Mouse (Mus musculus): ENCODE results near the gene Zfp593. TPM values are rescaled to one million over a fixed set of nuclear protein-coding genes. Genes with fewer than 3 reads are reported as not detected.
A peak's percentile ranks its signal among the peaks of the same experiment; 100 is the strongest.

Zfp593 gene
- polyA plus RNA-seq, 1 experiment = 7.2 TPM

GRCm38 (mm10) chr4:134222793-134223600 lies 22.4 kb downstream of the Zfp593 start:
- Histone ChIP-seq H3K36me3 (ENCODE audit: control insufficient read depth, insufficient read depth, low read length) (peaks cover 5% of the 10 kb centered on the region), H3K27ac (ENCODE audit: insufficient read depth, low read depth, low read length) (peak overlapping the region; percentile 54), H3K4me3 (ENCODE audit: low read depth, low read length) (no peak overlapping the region), H3K4me1 (ENCODE audit: control insufficient read depth, insufficient read depth, insufficient read length, low read length) (peaks cover 4% of the 10 kb centered on the region; the same call in 1 of the 2 replicates), H3K27me3 (ENCODE audit: control insufficient read depth, insufficient read depth, low read length) (no peaks in the 10 kb centered on the region)
- WGBS = 28% methylated on average over 11 of the region's 11 CpGs
- TF ChIP-seq CTCF (IDR thresholded peaks at IDR 0.05; ENCODE audit: extremely low read depth, insufficient read length, insufficient replicate concordance, low read depth, low read length) = no peak
- no peak for TF ChIP-seq POLR2A (IDR thresholded peaks at IDR 0.05; ENCODE audit: low read depth, low read length)

GRCm38 (mm10) chr4:134206488-134207053 lies 38.8 kb downstream of the Zfp593 start:
- no peak for TF ChIP-seq CTCF (IDR thresholded peaks at IDR 0.05; ENCODE audit: extremely low read depth, insufficient read length, insufficient replicate concordance, low read depth, low read length)
- no peak for TF ChIP-seq POLR2A (IDR thresholded peaks at IDR 0.05; ENCODE audit: low read depth, low read length)
- Histone ChIP-seq H3K27me3 (ENCODE audit: control insufficient read depth, insufficient read depth, low read length) (no peaks in the 10 kb centered on the region), H3K27ac (ENCODE audit: insufficient read depth, low read depth, low read length) (no peak overlapping the region), H3K4me3 (ENCODE audit: low read depth, low read length) (no peak overlapping the region), H3K4me1 (ENCODE audit: control insufficient read depth, insufficient read depth, insufficient read length, low read length) (no peaks in the 10 kb centered on the region), H3K36me3 (ENCODE audit: control insufficient read depth, insufficient read depth, low read length) (no peaks in the 10 kb centered on the region)
- 55% methylated on average over 6 of the region's 6 CpGs for WGBS

- no peaks in the 10 kb centered on the region for H3K27me3 ChIP-seq (ENCODE audit: control insufficient read depth, insufficient read depth, low read length)
- no peaks in the 10 kb centered on the region for H3K36me3 ChIP-seq (ENCODE audit: control insufficient read depth, insufficient read depth, low read length)
- 79% methylated on average over 17 of the region's 17 CpGs for WGBS
- H3K27ac ChIP-seq (ENCODE audit: insufficient read depth, low read depth, low read length) = no peak overlapping the region
- no peaks in the 10 kb centered on the region for H3K4me1 ChIP-seq (ENCODE audit: control insufficient read depth, insufficient read depth, insufficient read length, low read length)
- H3K4me3 ChIP-seq (ENCODE audit: low read depth, low read length) = no peak overlapping the region
- no peak for TF ChIP-seq POLR2A (IDR thresholded peaks at IDR 0.05; ENCODE audit: low read depth, low read length)
- no peak for TF ChIP-seq CTCF (IDR thresholded peaks at IDR 0.05; ENCODE audit: extremely low read depth, insufficient read length, insufficient replicate concordance, low read depth, low read length)
Measured at GRCm38 (mm10) chr4:134203340-134203896, 42.0 kb downstream of the Zfp593 start.

- TF ChIP-seq POLR2A (IDR thresholded peaks at IDR 0.05; ENCODE audit: low read depth, low read length) (no peak), CTCF (IDR thresholded peaks at IDR 0.05; ENCODE audit: extremely low read depth, insufficient read length, insufficient replicate concordance, low read depth, low read length) (no peak)
- WGBS = 93% methylated on average over 4 of the region's 4 CpGs
- H3K36me3 ChIP-seq (ENCODE audit: control insufficient read depth, insufficient read depth, low read length) = no peaks in the 10 kb centered on the region
- H3K4me1 ChIP-seq (ENCODE audit: control insufficient read depth, insufficient read depth, insufficient read length, low read length) = no peaks in the 10 kb centered on the region
- H3K4me3 ChIP-seq (ENCODE audit: low read depth, low read length) = no peak within 1 kb of the TSS
- no peak within 1 kb of the TSS for H3K27ac ChIP-seq (ENCODE audit: insufficient read depth, low read depth, low read length)
- H3K27me3 ChIP-seq (ENCODE audit: control insufficient read depth, insufficient read depth, low read length) = no peaks in the 10 kb centered on the region
Measured at GRCm38 (mm10) chr4:134202904-134203303, 42.5 kb downstream of the Zfp593 start, which contains the start of gene Gm7534. Gm7534 (minus strand) TSS chr4:134203004.

- no peak overlapping the region for H3K4me3 ChIP-seq (ENCODE audit: low read depth, low read length)
- WGBS = 69% methylated on average over 2 of the region's 2 CpGs
- TF ChIP-seq CTCF (IDR thresholded peaks at IDR 0.05; ENCODE audit: extremely low read depth, insufficient read length, insufficient replicate concordance, low read depth, low read length) (no peak), POLR2A (IDR thresholded peaks at IDR 0.05; ENCODE audit: low read depth, low read length) (no peak)
- H3K27ac ChIP-seq (ENCODE audit: insufficient read depth, low read depth, low read length) = no peak overlapping the region
- no peaks in the 10 kb centered on the region for H3K27me3 ChIP-seq (ENCODE audit: control insufficient read depth, insufficient read depth, low read length)
- H3K4me1 ChIP-seq (ENCODE audit: control insufficient read depth, insufficient read depth, insufficient read length, low read length) = no peaks in the 10 kb centered on the region
- no peaks in the 10 kb centered on the region for H3K36me3 ChIP-seq (ENCODE audit: control insufficient read depth, insufficient read depth, low read length)
Measured at GRCm38 (mm10) chr4:134199371-134199770, 46.0 kb downstream of the Zfp593 start.

Other genes with a start within 250 kb of the Zfp593 start
- 10.3 and 16.0 TPM in 2 replicates for gene Dhdds, start 244.7 kb downstream of the Zfp593 start, polyA plus RNA-seq (2012; rRNA removed)
- gene Lin28a, start 226.8 kb downstream of the Zfp593 start, polyA plus RNA-seq (2012; rRNA removed) = not detected in 2 replicates
- 0.24 and 1.3 TPM in 2 replicates for gene Zfp683, start 191.8 kb downstream of the Zfp593 start, polyA plus RNA-seq (2012; rRNA removed)
- gene Crybg2, start 184.8 kb downstream of the Zfp593 start, polyA plus RNA-seq (2012; rRNA removed) = 57.7 and 92.5 TPM in 2 replicates
- gene Cd52, start 150.5 kb downstream of the Zfp593 start, polyA plus RNA-seq (2012; rRNA removed) = 21.7 and 35.1 TPM in 2 replicates
- gene Ubxn11, start 143.0 kb downstream of the Zfp593 start, polyA plus RNA-seq (2012; rRNA removed) = 2.8 and 4.5 TPM in 2 replicates
- 453 and 911 TPM in 2 replicates for gene Sh3bgrl3, start 116.8 kb downstream of the Zfp593 start, polyA plus RNA-seq (2012; rRNA removed)
- 5.3 and 19.2 TPM in 2 replicates for gene Cep85, start 58.5 kb downstream of the Zfp593 start, polyA plus RNA-seq (2012; rRNA removed)
- gene Gm7534, start 42.6 kb downstream of the Zfp593 start, polyA plus RNA-seq (2012; rRNA removed) = not detected in 2 replicates
- gene Catsper4, start 18.2 kb downstream of the Zfp593 start, polyA plus RNA-seq (2012; rRNA removed) = 0.52 and 1.4 TPM in 2 replicates
- 16.3 and 42.5 TPM in 2 replicates for gene Cnksr1, start 7.2 kb downstream of the Zfp593 start, polyA plus RNA-seq (2012; rRNA removed)
- gene E130218I03Rik, start 1.9 kb downstream of the Zfp593 start, polyA plus RNA-seq (2012; rRNA removed) = not detected in 2 replicates
- gene Gm30191, start 1.3 kb upstream of the Zfp593 start, polyA plus RNA-seq (2012; rRNA removed) = 0.35 TPM in 1 of 2 replicates, not detected in the other
- 8.6 and 16.7 TPM in 2 replicates for gene Grrp1, start 8.5 kb upstream of the Zfp593 start, polyA plus RNA-seq (2012; rRNA removed)
- 1.4 and 1.6 TPM in 2 replicates for gene Pdik1l, start 42.3 kb upstream of the Zfp593 start, polyA plus RNA-seq (2012; rRNA removed)
- gene Trim63, start 69.5 kb upstream of the Zfp593 start, polyA plus RNA-seq (2012; rRNA removed) = 0.46 TPM in 1 of 2 replicates, not detected in the other
- gene Slc30a2, start 97.6 kb upstream of the Zfp593 start, polyA plus RNA-seq (2012; rRNA removed) = 25.8 and 57.1 TPM in 2 replicates
- gene Extl1, start 138.3 kb upstream of the Zfp593 start, polyA plus RNA-seq (2012; rRNA removed) = 1.5 and 1.7 TPM in 2 replicates
- gene Pafah2, start 150.7 kb upstream of the Zfp593 start, polyA plus RNA-seq (2012; rRNA removed) = 12.9 and 20.5 TPM in 2 replicates
- gene Stmn1, start 222.7 kb upstream of the Zfp593 start, polyA plus RNA-seq (2012; rRNA removed) = 1.9 and 9.8 TPM in 2 replicates

All from small intestine, adult 2 months (tissue).